Mouse (Mus musculus) E14TG2a.4 (cell line): ENCODE results near the gene Abraxas2.

Experiments used
- CTCF ChIP-seq: conservative IDR thresholded peaks from 2 replicates; pipeline ENCODE4 v1.5.1; 2014; ENCODE audit warnings: low read length
- POU5F1 ChIP-seq: IDR thresholded peaks from 2 replicates; pipeline ENCODE4 v1.6.1; 2014; ENCODE audit warnings: low read length, borderline replicate concordance

- no peak for TF ChIP-seq CTCF
- TF ChIP-seq POU5F1: no peak
Measured at GRCm38 (mm10) chr7:132893336-132893735, 34.3 kb downstream of the Abraxas2 start.
